Mouse (Mus musculus) hindbrain, embryonic 11.5 days (tissue): ENCODE results near the gene Usp7. TPM values are rescaled to one million over a fixed set of nuclear protein-coding genes. Genes with fewer than 3 reads are reported as not detected.
"Not testable (repeated sequence)": the region's sequence is repeated elsewhere in the genome, so short reads cannot be mapped to it uniquely, and the experiment has no call there.

Source experiments
- ATAC-seq: fragments of 200-750 bp; cut with Nextera tagmentation; 2 replicates; pipeline ENCODE4 v1.8.0; 2017; ENCODE audit warnings: mild to moderate bottlenecking, moderate TSS enrichment, moderate library complexity; ENCODE audit not compliant: low FRiP score
- DNase-seq: peaks from one replicate; pipeline ENCODE4 v3.0.0-alpha.2; 2015; ENCODE audit warnings: low spot score
- H3K27ac ChIP-seq: fragments of 300-500 bp; sonication (generic); 2 replicates; pipeline ENCODE4 v1.5.1; 2014; ENCODE audit warnings: mild to moderate bottlenecking, low read depth, low read length
- H3K27me3 ChIP-seq: fragments of 300-500 bp; sonication (generic); 2 replicates; pipeline ENCODE4 v1.6.1; 2014; ENCODE audit warnings: mild to moderate bottlenecking, low read length, moderate library complexity, mixed read lengths; ENCODE audit not compliant: control insufficient read depth, insufficient read depth
- H3K36me3 ChIP-seq: fragments of 300-500 bp; sonication (generic); 2 replicates; pipeline ENCODE4 v1.6.1; 2014; ENCODE audit warnings: mild to moderate bottlenecking, low read length, moderate library complexity, mixed read lengths; ENCODE audit not compliant: control insufficient read depth, insufficient read depth
- H3K4me1 ChIP-seq: fragments of 300-500 bp; sonication (generic); replicated peaks from 2 replicates; pipeline ENCODE4 v1.6.1; 2014; ENCODE audit warnings: low read length, mixed read lengths; ENCODE audit not compliant: control insufficient read depth, insufficient read depth
- H3K4me2 ChIP-seq: fragments of 300-500 bp; sonication (generic); replicated peaks from 2 replicates; pipeline ENCODE4 v1.6.1; 2014; ENCODE audit warnings: mild to moderate bottlenecking, low read depth, low read length
- H3K4me3 ChIP-seq: fragments of 300-500 bp; sonication (generic); 2 replicates; pipeline ENCODE4 v1.5.1; 2014; ENCODE audit warnings: low read depth, low read length
- H3K9ac ChIP-seq: fragments of 300-500 bp; sonication (generic); 2 replicates; pipeline ENCODE4 v1.6.1; 2014; ENCODE audit warnings: low read depth, low read length
- H3K9me3 ChIP-seq: fragments of 300-500 bp; sonication (generic); 2 replicates; pipeline ENCODE4 v1.6.1; 2016; ENCODE audit warnings: low read length; ENCODE audit not compliant: control insufficient read depth
- WGBS: fragments of 180-500 bp; shearing (Covaris S2); extraction: QIAGEN DNeasy Blood & Tissue Kit; methylation state at CpG from one replicate; pipeline ENCODE4 v1.1.7; 2014; 5-methylcytosine and 5-hydroxymethylcytosine counted together
- polyA plus RNA-seq: library from polyadenylated mRNA; unstranded; fragments of >200 nt; fragmentation: Nextera tagmentation; extraction: Ambion mirVana; gene quantifications from 2 replicates; pipeline ENCODE4 v1.2.1, GENCODE M21; 2014

Gene Usp7
- polyA plus RNA-seq, 1 experiment from 2014 or later: 51.9 TPM

GRCm38 (mm10) chr16:8776634-8777033, 15.5 kb downstream of the Usp7 start:
- H3K4me3 ChIP-seq: no peak overlapping the region
- H3K27ac ChIP-seq: no peak overlapping the region
- no peak overlapping the region for H3K4me2 ChIP-seq
- 87% methylated on average over 11 of the region's 11 CpGs for WGBS
- no peaks in the 10 kb centered on the region for H3K4me1 ChIP-seq
- no peak for ATAC-seq
- H3K9me3 ChIP-seq: no peaks in the 10 kb centered on the region
- no peaks in the 10 kb centered on the region for H3K36me3 ChIP-seq
- H3K27me3 ChIP-seq: no peaks in the 10 kb centered on the region
- no peak overlapping the region for H3K9ac ChIP-seq
- DNase-seq: no peak

DNA sequence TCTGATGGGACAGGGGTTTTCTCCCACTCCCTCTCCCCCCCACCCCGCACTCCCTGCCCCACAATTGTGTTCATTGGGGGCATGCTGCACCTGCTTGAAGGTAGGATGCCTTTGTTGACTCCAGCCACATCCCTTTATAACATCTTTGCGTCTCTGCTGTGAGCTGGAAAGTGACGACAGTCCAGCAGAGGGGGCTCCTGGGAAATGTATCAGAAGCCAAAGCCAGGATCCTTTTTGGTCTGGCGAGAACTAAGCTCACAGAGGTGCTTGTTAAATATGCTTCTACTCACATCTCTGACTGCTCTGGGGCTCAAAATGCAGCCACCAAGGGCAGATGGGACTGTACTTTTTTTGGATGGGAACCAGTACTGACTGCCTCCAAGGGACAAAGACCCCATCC, 21.0 kb downstream of the Usp7 start:
- Histone ChIP-seq H3K4me1 (no peaks in the 10 kb centered on the region), H3K27ac (no peak overlapping the region), H3K27me3 (no peaks in the 10 kb centered on the region), H3K4me3 (no peak overlapping the region), H3K4me2 (no peak overlapping the region), H3K9me3 (no peaks in the 10 kb centered on the region), H3K9ac (no peak overlapping the region), H3K36me3 (no peaks in the 10 kb centered on the region)
- ATAC-seq (no peak), DNase-seq (no peak)
- 48% methylated on average over 4 of the region's 4 CpGs for WGBS

GRCm38 (mm10) chr16:8770342-8770741, 21.8 kb downstream of the Usp7 start:
- not testable (repeated sequence) for H3K4me2 ChIP-seq, H3K27me3 ChIP-seq, H3K4me3 ChIP-seq, H3K9ac ChIP-seq, H3K36me3 ChIP-seq, H3K27ac ChIP-seq, ATAC-seq, H3K4me1 ChIP-seq, DNase-seq, H3K9me3 ChIP-seq
- WGBS: 52% methylated on average over 8 of the region's 8 CpGs

DNA sequence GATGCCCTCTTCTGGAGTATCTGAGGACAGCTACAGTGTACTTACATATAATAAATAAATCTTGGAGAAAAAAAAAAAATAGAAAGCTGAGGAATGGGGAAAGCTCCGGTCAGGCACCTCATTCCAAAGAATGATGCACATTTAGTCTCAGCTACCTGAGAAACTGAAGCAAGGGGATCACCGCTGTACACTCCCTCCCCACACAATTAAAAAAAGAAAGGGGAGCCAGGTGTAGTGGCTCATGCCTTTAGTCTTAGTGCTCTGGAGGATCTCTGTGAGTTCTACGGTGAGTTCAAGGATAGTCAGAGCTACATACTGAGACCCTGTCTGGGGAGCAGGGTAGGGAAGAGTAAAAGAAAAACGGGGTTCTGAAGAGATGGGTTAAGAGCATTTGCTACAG, 22.6 kb downstream of the Usp7 start:
- Histone ChIP-seq H3K27me3 (no peaks in the 10 kb centered on the region), H3K4me2 (no peak overlapping the region), H3K27ac (no peak overlapping the region), H3K9me3 (no peaks in the 10 kb centered on the region), H3K4me1 (no peaks in the 10 kb centered on the region), H3K9ac (no peak overlapping the region), H3K36me3 (no peaks in the 10 kb centered on the region), H3K4me3 (no peak overlapping the region)
- ATAC-seq (no peak), DNase-seq (no peak)
- 59% methylated on average over 4 of the region's 4 CpGs for WGBS

- H3K9ac ChIP-seq: no peak overlapping the region
- no peaks in the 10 kb centered on the region for H3K4me1 ChIP-seq
- ATAC-seq: peak; percentile 68; the same call in 1 of the 2 replicates
- WGBS: 16% methylated on average over 10 of the region's 10 CpGs
- no peaks in the 10 kb centered on the region for H3K9me3 ChIP-seq
- H3K36me3 ChIP-seq: no peaks in the 10 kb centered on the region
- no peak overlapping the region for H3K4me2 ChIP-seq
- DNase-seq: peak; percentile 76
- no peaks in the 10 kb centered on the region for H3K27me3 ChIP-seq
- H3K27ac ChIP-seq: no peak overlapping the region
- H3K4me3 ChIP-seq: no peak overlapping the region
Observed at GRCm38 (mm10) chr16:8769065-8769464, 23.0 kb downstream of the Usp7 start.

GRCm38 (mm10) chr16:8768588-8768987, 23.5 kb downstream of the Usp7 start:
- Histone ChIP-seq H3K9me3 (no peaks in the 10 kb centered on the region), H3K9ac (no peak overlapping the region), H3K4me3 (no peak overlapping the region), H3K4me1 (no peaks in the 10 kb centered on the region), H3K36me3 (no peaks in the 10 kb centered on the region), H3K4me2 (no peak overlapping the region), H3K27ac (no peak overlapping the region), H3K27me3 (no peaks in the 10 kb centered on the region)
- DNase-seq (no peak), ATAC-seq (0 out of 2 replicates have a peak, but pooled peaks have one; percentile 10)
- WGBS: 75% methylated on average over 4 of the region's 4 CpGs

GRCm38 (mm10) chr16:8768071-8768470, 24.0 kb downstream of the Usp7 start:
- Histone ChIP-seq H3K4me3 (no peak overlapping the region), H3K9ac (no peak overlapping the region), H3K27ac (no peak overlapping the region), H3K9me3 (no peaks in the 10 kb centered on the region), H3K4me2 (no peak overlapping the region), H3K27me3 (no peaks in the 10 kb centered on the region), H3K36me3 (no peaks in the 10 kb centered on the region), H3K4me1 (no peaks in the 10 kb centered on the region)
- DNase-seq: no peak
- 84% methylated on average over 4 of the region's 4 CpGs for WGBS
- no peak for ATAC-seq

GRCm38 (mm10) chr16:8767133-8768052, 24.7 kb downstream of the Usp7 start:
- H3K4me2 ChIP-seq: no peak overlapping the region
- ATAC-seq (no peak), DNase-seq (no peak)
- H3K4me3 ChIP-seq: no peak overlapping the region
- no peaks in the 10 kb centered on the region for H3K4me1 ChIP-seq
- 88% methylated on average over 11 of the region's 11 CpGs for whole genome bisulfite sequencing
- H3K27me3 ChIP-seq: no peaks in the 10 kb centered on the region
- H3K9ac ChIP-seq: no peak overlapping the region
- no peaks in the 10 kb centered on the region for H3K9me3 ChIP-seq
- H3K36me3 ChIP-seq: no peaks in the 10 kb centered on the region
- H3K27ac ChIP-seq: no peak overlapping the region

GRCm38 (mm10) chr16:8766196-8766595, 25.9 kb downstream of the Usp7 start:
- no peak overlapping the region for H3K27ac ChIP-seq
- DNase-seq: no peak
- no peak overlapping the region for H3K9ac ChIP-seq
- no peaks in the 10 kb centered on the region for H3K4me1 ChIP-seq
- no peak for ATAC-seq
- no peak overlapping the region for H3K4me3 ChIP-seq
- H3K4me2 ChIP-seq: no peak overlapping the region
- H3K36me3 ChIP-seq: no peaks in the 10 kb centered on the region
- no peaks in the 10 kb centered on the region for H3K9me3 ChIP-seq
- H3K27me3 ChIP-seq: no peaks in the 10 kb centered on the region
- WGBS: 66% methylated on average over 9 of the region's 9 CpGs
